Mouse (Mus musculus): Measurements from ENCODE around the gene Eef1akmt3.

DNA sequence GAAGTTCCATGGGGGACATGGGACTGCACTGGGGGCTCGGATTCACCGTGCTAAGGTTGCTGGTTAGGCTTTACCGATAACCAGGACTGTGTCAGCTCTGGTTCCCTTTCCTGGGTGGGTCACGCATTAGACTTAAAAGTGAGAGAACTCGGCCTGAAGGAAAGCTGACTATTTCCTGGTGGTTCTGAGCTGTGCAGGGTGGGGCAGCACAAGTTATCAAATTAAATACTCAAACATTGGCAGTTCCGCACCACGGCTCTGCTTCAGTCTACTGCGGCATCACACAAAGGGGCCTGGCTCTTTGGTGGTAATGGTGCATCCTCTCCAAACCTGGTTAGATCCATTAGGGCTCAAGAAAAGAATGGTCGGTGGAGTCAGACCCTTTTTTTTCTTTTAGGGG lies 40.0 kb downstream of the Eef1akmt3 start:
- TF ChIP-seq CTCF (IDR thresholded peaks at IDR 0.05; ENCODE audit: insufficient read depth, low read length) (no peak), POLR2A (IDR thresholded peaks at IDR 0.05; ENCODE audit: borderline replicate concordance, extremely low read depth, low read depth, low read length) (no peak)

All from lung, adult 2 months (tissue).